Mouse (Mus musculus): Measurements from ENCODE around the gene Ankfn1. TPM values are rescaled to one million over a fixed set of nuclear protein-coding genes. Genes with fewer than 3 reads are reported as not detected.

Ankfn1 gene
- polyA plus RNA-seq, 1 experiment from 2014 or later = 0.52 TPM

Other genes with a start within 250 kb of the Ankfn1 start
- 6.9 and 8.2 TPM in 2 replicates for gene Pctp, start 225.2 kb upstream of the Ankfn1 start, polyA plus RNA-seq (2015; fragmentation: Nextera tagmentation; extraction: Ambion mirVana)